Mouse (Mus musculus): Measurements from ENCODE around the gene Zmiz1. TPM values are rescaled to one million over a fixed set of nuclear protein-coding genes. Genes with fewer than 3 reads are reported as not detected.

The Zmiz1 gene
- total RNA-seq, 2 experiments from 2014 or later: 27.4 to 34.5 TPM

- DNase-seq: peak; percentile 47
- TF ChIP-seq CTCF (IDR thresholded peaks at IDR 0.05): no peak
- peak overlapping the region; percentile 81 for H3K27ac ChIP-seq
- H3K4me3 ChIP-seq: no peak overlapping the region
- intact Hi-C loops (cut with DNase I): no loop called here
Measured at GRCm38 (mm10) chr14:25524111-25524495, 65.1 kb downstream of the Zmiz1 start.

- no peak for TF ChIP-seq CTCF (IDR thresholded peaks at IDR 0.05)
- peak; percentile 49 for DNase-seq
- H3K27ac ChIP-seq: peak overlapping the region; percentile 81
- intact Hi-C loops (cut with DNase I): loop anchor here (5.0 kb wide), 1 partner anchor 37 kb away; no protein-coding TSS in a partner anchor
- H3K4me3 ChIP-seq: no peak overlapping the region
Measured at GRCm38 (mm10) chr14:25524884-25525283, 65.9 kb downstream of the Zmiz1 start.

GRCm38 (mm10) chr14:25525729-25526128 lies 66.7 kb downstream of the Zmiz1 start:
- intact Hi-C loops (cut with DNase I): loop anchor here (5.0 kb wide), 1 partner anchor 37 kb away; no protein-coding TSS in a partner anchor
- Histone ChIP-seq H3K27ac (peak overlapping the region; percentile 81), H3K4me3 (no peak overlapping the region)
- no peak for TF ChIP-seq CTCF (IDR thresholded peaks at IDR 0.05)
- DNase-seq: peak; percentile 50

- H3K27ac ChIP-seq: peak overlapping the region; percentile 68
- intact Hi-C loops (cut with DNase I): loop anchor here (5.0 kb wide), 1 partner anchor 35 kb away; no protein-coding TSS in a partner anchor
- H3K4me3 ChIP-seq: no peak overlapping the region
- no peak for TF ChIP-seq CTCF (IDR thresholded peaks at IDR 0.05)
- no peak for DNase-seq
Measured at GRCm38 (mm10) chr14:25526872-25527271, 67.9 kb downstream of the Zmiz1 start.

- intact Hi-C loops (cut with DNase I): loop anchor here (5.0 kb wide), 1 partner anchor 35 kb away; no protein-coding TSS in a partner anchor
- Histone ChIP-seq H3K4me3 (no peak overlapping the region), H3K27ac (peak overlapping the region; percentile 61)
- no peak for TF ChIP-seq CTCF (IDR thresholded peaks at IDR 0.05)
- no peak for DNase-seq
Measured at GRCm38 (mm10) chr14:25527321-25527720, 68.3 kb downstream of the Zmiz1 start.

GRCm38 (mm10) chr14:25530342-25530741 lies 71.4 kb downstream of the Zmiz1 start:
- no peak for DNase-seq
- no peak for TF ChIP-seq CTCF (IDR thresholded peaks at IDR 0.05)
- intact Hi-C loops (cut with DNase I): no loop called here
- no peak overlapping the region for H3K4me3 ChIP-seq
- peak overlapping the region; percentile 40; the same call in 1 of the 2 replicates for H3K27ac ChIP-seq

GRCm38 (mm10) chr14:25530815-25531214 lies 71.8 kb downstream of the Zmiz1 start:
- Histone ChIP-seq H3K27ac (peak overlapping the region; percentile 40; the same call in 1 of the 2 replicates), H3K4me3 (no peak overlapping the region)
- peak; percentile 53 for TF ChIP-seq CTCF (IDR thresholded peaks at IDR 0.05)
- DNase-seq: peak; percentile 53
- intact Hi-C loops (cut with DNase I): no loop called here

- Histone ChIP-seq H3K4me3 (no peak overlapping the region), H3K27ac (peak overlapping the region; percentile 63)
- intact Hi-C loops (cut with DNase I): no loop called here
- no peak for TF ChIP-seq CTCF (IDR thresholded peaks at IDR 0.05)
- peak; percentile 57 for DNase-seq
Measured at GRCm38 (mm10) chr14:25533010-25533409, 74.0 kb downstream of the Zmiz1 start.

- intact Hi-C loops (cut with DNase I): no loop called here
- Histone ChIP-seq H3K4me3 (no peak overlapping the region), H3K27ac (peak overlapping the region; percentile 63)
- peak; percentile 56 for DNase-seq
- TF ChIP-seq CTCF (IDR thresholded peaks at IDR 0.05): no peak
Measured at GRCm38 (mm10) chr14:25533631-25534395, 74.8 kb downstream of the Zmiz1 start.

- DNase-seq: peak; percentile 55
- Histone ChIP-seq H3K27ac (peak overlapping the region; percentile 63), H3K4me3 (no peak overlapping the region)
- TF ChIP-seq CTCF (IDR thresholded peaks at IDR 0.05): no peak
- intact Hi-C loops (cut with DNase I): no loop called here
Measured at GRCm38 (mm10) chr14:25534396-25534769, 75.4 kb downstream of the Zmiz1 start.

- intact Hi-C loops (cut with DNase I): no loop called here
- no peak for TF ChIP-seq CTCF (IDR thresholded peaks at IDR 0.05)
- Histone ChIP-seq H3K27ac (peak overlapping the region; percentile 63), H3K4me3 (no peak overlapping the region)
- peak; percentile 57 for DNase-seq
Measured at GRCm38 (mm10) chr14:25534918-25535582, 76.1 kb downstream of the Zmiz1 start.

- peak; percentile 73 for DNase-seq
- intact Hi-C loops (cut with DNase I): no loop called here
- H3K27ac ChIP-seq: peak overlapping the region; percentile 63
Measured at GRCm38 (mm10) chr14:25535583-25535943, 76.6 kb downstream of the Zmiz1 start.

GRCm38 (mm10) chr14:25536476-25536875 lies 77.5 kb downstream of the Zmiz1 start:
- Histone ChIP-seq H3K27ac (no peak overlapping the region; the same call in 1 of the 2 replicates), H3K4me3 (no peak overlapping the region)
- intact Hi-C loops (cut with DNase I): no loop called here
- no peak for TF ChIP-seq CTCF (IDR thresholded peaks at IDR 0.05)
- DNase-seq: no peak

More at GRCm38 (mm10) chr14:25535583-25535943, 76.6 kb downstream of the Zmiz1 start:
- TF ChIP-seq CTCF (IDR thresholded peaks at IDR 0.05): no peak
- no peak overlapping the region for H3K4me3 ChIP-seq

Measured in gastrocnemius, adult 2 months (tissue).